Mouse (Mus musculus): ENCODE results near the gene Apbb2.

- TF ChIP-seq POLR2A (IDR thresholded peaks at IDR 0.05; ENCODE audit: insufficient read depth, low read depth, low read length) = no peak
- no peak for TF ChIP-seq CTCF (IDR thresholded peaks at IDR 0.05)
- TF ChIP-seq EP300 (IDR thresholded peaks at IDR 0.05; ENCODE audit: insufficient read depth, low read depth, low read length) = 0 out of 2 replicates have a peak, but pooled peaks have one; percentile 53
Measured at GRCm38 (mm10) chr5:66609306-66609705, 9.3 kb downstream of the Apbb2 start.
